Mouse (Mus musculus) limb, embryonic 11.5 days (tissue): ENCODE results near the gene Fam155a. TPM values are rescaled to one million over a fixed set of nuclear protein-coding genes. Genes with fewer than 3 reads are reported as not detected.

Experiments
- ATAC-seq: fragments of 200-750 bp; cut with Nextera tagmentation; 2 replicates; pipeline ENCODE4 v1.8.0; 2017; ENCODE audit warnings: low read depth; ENCODE audit not compliant: insufficient number of reproducible peaks, low FRiP score, low TSS enrichment
- DNase-seq: peaks from one replicate; pipeline ENCODE4 v3.0.0-alpha.2; 2015; ENCODE audit warnings: low spot score
- H3K27ac ChIP-seq: fragments of 300-500 bp; sonication (generic); replicated peaks from 2 replicates; pipeline ENCODE4 v1.5.1; 2014; ENCODE audit warnings: low read depth, mild to moderate bottlenecking, low read length
- H3K27me3 ChIP-seq: fragments of 300-500 bp; sonication (generic); 2 replicates; pipeline ENCODE4 v1.6.1; 2014; ENCODE audit warnings: mild to moderate bottlenecking, low read length, mixed read lengths; ENCODE audit not compliant: control insufficient read depth, insufficient read depth
- H3K36me3 ChIP-seq: fragments of 300-500 bp; sonication (generic); 2 replicates; pipeline ENCODE4 v1.6.1; 2014; ENCODE audit warnings: mild to moderate bottlenecking, low read length, moderate library complexity, mixed read lengths; ENCODE audit not compliant: control insufficient read depth, insufficient read depth
- H3K4me1 ChIP-seq: fragments of 300-500 bp; sonication (generic); 2 replicates; pipeline ENCODE4 v1.6.1; 2014; ENCODE audit warnings: low read length, mixed read lengths; ENCODE audit not compliant: control insufficient read depth, insufficient read depth
- H3K4me2 ChIP-seq: fragments of 300-500 bp; sonication (generic); 2 replicates; pipeline ENCODE4 v1.6.1; 2014; ENCODE audit warnings: low read depth, mild to moderate bottlenecking, moderate library complexity; ENCODE audit not compliant: severe bottlenecking
- H3K4me3 ChIP-seq: fragments of 300-500 bp; sonication (generic); 2 replicates; pipeline ENCODE4 v1.5.1; 2014; ENCODE audit warnings: low read depth, low read length
- H3K9ac ChIP-seq: fragments of 300-500 bp; sonication (generic); 2 replicates; pipeline ENCODE4 v1.6.1; 2014; ENCODE audit warnings: mild to moderate bottlenecking, low read length
- H3K9me3 ChIP-seq: fragments of 300-500 bp; sonication (generic); 2 replicates; pipeline ENCODE4 v1.6.1; 2016; ENCODE audit warnings: low read length; ENCODE audit not compliant: control insufficient read depth
- WGBS: fragments of 180-500 bp; shearing (Covaris S2); extraction: QIAGEN DNeasy Blood & Tissue Kit; methylation state at CpG from one replicate; pipeline ENCODE4 v1.1.7; 2014; 5-methylcytosine and 5-hydroxymethylcytosine counted together
- polyA plus RNA-seq: library from polyadenylated mRNA; unstranded; fragments of >200 nt; fragmentation: Nextera tagmentation; extraction: Ambion mirVana; gene quantifications from 2 replicates; pipeline ENCODE4 v1.2.1, GENCODE M21; 2014

The Fam155a gene
- polyA plus RNA-seq, 1 experiment from 2014 or later: 0.15 TPM

GRCm38 (mm10) chr8:9653643-9654042 lies 117.3 kb downstream of the Fam155a start:
- 53% methylated on average over 1 of the region's 1 CpGs for WGBS
- no peak for ATAC-seq

GRCm38 (mm10) chr8:9638162-9638561 lies 132.8 kb downstream of the Fam155a start:
- ATAC-seq: no peak
- no peak overlapping the region for H3K4me2 ChIP-seq

More at GRCm38 (mm10) chr8:9653643-9654042, 117.3 kb downstream of the Fam155a start:
- Histone ChIP-seq H3K4me3 (no peak overlapping the region), H3K4me1 (no peaks in the 10 kb centered on the region), H3K36me3 (no peaks in the 10 kb centered on the region), H3K4me2 (no peak overlapping the region), H3K9me3 (no peaks in the 10 kb centered on the region), H3K27ac (no peak overlapping the region), H3K9ac (no peak overlapping the region), H3K27me3 (no peaks in the 10 kb centered on the region)
- DNase-seq: no peak

GRCm38 (mm10) chr8:9635240-9635639 lies 135.7 kb downstream of the Fam155a start:
- WGBS: 76% methylated on average over 5 of the region's 5 CpGs
- H3K4me1 ChIP-seq: no peaks in the 10 kb centered on the region
- H3K4me2 ChIP-seq: no peak overlapping the region
- DNase-seq (peak; percentile 68), ATAC-seq (no peak)
- H3K27me3 ChIP-seq: no peaks in the 10 kb centered on the region
- no peaks in the 10 kb centered on the region for H3K9me3 ChIP-seq
- H3K9ac ChIP-seq: no peak overlapping the region
- H3K4me3 ChIP-seq: no peak overlapping the region
- H3K36me3 ChIP-seq: no peaks in the 10 kb centered on the region
- no peak overlapping the region for H3K27ac ChIP-seq

More at GRCm38 (mm10) chr8:9638162-9638561, 132.8 kb downstream of the Fam155a start:
- no peaks in the 10 kb centered on the region for H3K27me3 ChIP-seq
- H3K36me3 ChIP-seq: no peaks in the 10 kb centered on the region
- H3K9me3 ChIP-seq: no peaks in the 10 kb centered on the region
- WGBS: 88% methylated on average over 2 of the region's 2 CpGs
- H3K4me3 ChIP-seq: no peak overlapping the region
- H3K9ac ChIP-seq: no peak overlapping the region
- no peaks in the 10 kb centered on the region for H3K4me1 ChIP-seq
- no peak for DNase-seq
- no peak overlapping the region for H3K27ac ChIP-seq

GRCm38 (mm10) chr8:9607086-9607701 lies 163.8 kb downstream of the Fam155a start:
- no peaks in the 10 kb centered on the region for H3K36me3 ChIP-seq
- no peak for DNase-seq
- no peak overlapping the region for H3K9ac ChIP-seq
- WGBS: 76% methylated on average over 6 of the region's 6 CpGs
- no peaks in the 10 kb centered on the region for H3K4me1 ChIP-seq
- H3K4me2 ChIP-seq: no peak overlapping the region
- no peak overlapping the region for H3K4me3 ChIP-seq
- H3K27ac ChIP-seq: no peak overlapping the region
- no peaks in the 10 kb centered on the region for H3K27me3 ChIP-seq
- no peak for ATAC-seq
- no peaks in the 10 kb centered on the region for H3K9me3 ChIP-seq

GRCm38 (mm10) chr8:9596003-9596402 lies 175.0 kb downstream of the Fam155a start:
- DNase-seq (no peak), ATAC-seq (no peak)
- 80% methylated on average over 3 of the region's 3 CpGs for WGBS
- no peaks in the 10 kb centered on the region for H3K36me3 ChIP-seq
- H3K9ac ChIP-seq: no peak overlapping the region
- no peaks in the 10 kb centered on the region for H3K27me3 ChIP-seq
- H3K27ac ChIP-seq: no peak overlapping the region
- no peaks in the 10 kb centered on the region for H3K9me3 ChIP-seq
- H3K4me1 ChIP-seq: no peaks in the 10 kb centered on the region
- no peak overlapping the region for H3K4me2 ChIP-seq
- no peak overlapping the region for H3K4me3 ChIP-seq

GRCm38 (mm10) chr8:9581836-9582235 lies 189.1 kb downstream of the Fam155a start:
- no peak overlapping the region for H3K9ac ChIP-seq
- no peaks in the 10 kb centered on the region for H3K36me3 ChIP-seq
- DNase-seq (no peak), ATAC-seq (no peak)
- H3K27ac ChIP-seq: no peak overlapping the region
- H3K4me2 ChIP-seq: no peak overlapping the region
- no peaks in the 10 kb centered on the region for H3K27me3 ChIP-seq
- H3K4me1 ChIP-seq: no peaks in the 10 kb centered on the region
- WGBS: 66% methylated on average over 6 of the region's 6 CpGs
- H3K4me3 ChIP-seq: no peak overlapping the region
- no peaks in the 10 kb centered on the region for H3K9me3 ChIP-seq

GRCm38 (mm10) chr8:9580192-9580591 lies 190.8 kb downstream of the Fam155a start:
- Histone ChIP-seq H3K4me3 (no peak overlapping the region), H3K9ac (no peak overlapping the region), H3K9me3 (no peaks in the 10 kb centered on the region), H3K27me3 (no peaks in the 10 kb centered on the region), H3K4me2 (no peak overlapping the region), H3K27ac (no peak overlapping the region), H3K36me3 (no peaks in the 10 kb centered on the region), H3K4me1 (no peaks in the 10 kb centered on the region)
- ATAC-seq (no peak), DNase-seq (no peak)
- WGBS: 25% methylated on average over 3 of the region's 3 CpGs

GRCm38 (mm10) chr8:9571977-9572376 lies 199.0 kb downstream of the Fam155a start:
- no peaks in the 10 kb centered on the region for H3K27me3 ChIP-seq
- H3K9ac ChIP-seq: no peak overlapping the region
- H3K4me2 ChIP-seq: no peak overlapping the region
- WGBS: 78% methylated on average over 2 of the region's 2 CpGs
- H3K4me3 ChIP-seq: no peak overlapping the region
- H3K9me3 ChIP-seq: no peaks in the 10 kb centered on the region
- no peaks in the 10 kb centered on the region for H3K36me3 ChIP-seq
- no peak for DNase-seq
- ATAC-seq: no peak
- H3K4me1 ChIP-seq: no peaks in the 10 kb centered on the region
- H3K27ac ChIP-seq: no peak overlapping the region
